Mouse (Mus musculus) erythroblast, embryonic 14.5 days (primary cell): ENCODE results near the gene Mical3.

ENCODE experiments used
- GATA1 ChIP-seq: IDR thresholded peaks from 2 replicates; pipeline ENCODE4 v1.6.1; 2012; ENCODE audit warnings: low read length, inconsistent platforms, mixed read lengths
- TAL1 ChIP-seq: IDR thresholded peaks from 3 replicates; pipeline ENCODE4 v1.6.1; 2012; ENCODE audit warnings: low read length, inconsistent platforms, mixed read lengths

- TF ChIP-seq GATA1 (no peak), TAL1 (no peak)
Measured at GRCm38 (mm10) chr6:120995541-120995940, 135.3 kb downstream of the Mical3 start.
